Mouse (Mus musculus) hindbrain, embryonic 14.5 days (tissue): ENCODE measurements around the gene Oas1h. TPM values are rescaled to one million over a fixed set of nuclear protein-coding genes. Genes with fewer than 3 reads are reported as not detected.
A peak's percentile ranks its signal among the peaks of the same experiment; 100 is the strongest.

ENCODE experiments used
- ATAC-seq: fragments of 200-750 bp; cut with Nextera tagmentation; 2 replicates; pipeline ENCODE4 v1.8.0; 2017; ENCODE audit warnings: moderate number of reproducible peaks, mild to moderate bottlenecking, moderate TSS enrichment, moderate library complexity; ENCODE audit not compliant: low FRiP score
- DNase-seq: peaks from one replicate; pipeline ENCODE4 v3.0.0-alpha.2; 2015; ENCODE audit warnings: low spot score
- H3K27ac ChIP-seq: fragments of 300-500 bp; sonication (generic); 2 replicates; pipeline ENCODE4 v1.5.1; 2014; ENCODE audit warnings: mild to moderate bottlenecking, moderate library complexity
- H3K27me3 ChIP-seq: fragments of 300-500 bp; sonication (generic); 2 replicates; pipeline ENCODE4 v1.6.1; 2014; ENCODE audit warnings: mild to moderate bottlenecking, low read length, mixed read lengths; ENCODE audit not compliant: control insufficient read depth, insufficient read depth
- H3K36me3 ChIP-seq: fragments of 300-500 bp; sonication (generic); replicated peaks from 2 replicates; pipeline ENCODE4 v1.6.1; 2014; ENCODE audit not compliant: control insufficient read depth, insufficient read depth
- H3K4me1 ChIP-seq: fragments of 300-500 bp; sonication (generic); replicated peaks from 2 replicates; pipeline ENCODE4 v1.6.1; 2014; ENCODE audit warnings: antibody characterized with exemption, low read length, mixed read lengths; ENCODE audit not compliant: control insufficient read depth, insufficient read depth
- H3K4me2 ChIP-seq: fragments of 300-500 bp; sonication (generic); replicated peaks from 2 replicates; pipeline ENCODE4 v1.6.1; 2014; ENCODE audit warnings: mild to moderate bottlenecking, moderate library complexity
- H3K4me3 ChIP-seq: fragments of 300-500 bp; sonication (generic); replicated peaks from 2 replicates; pipeline ENCODE4 v1.5.1; 2014; ENCODE audit warnings: mild to moderate bottlenecking, low read length
- H3K9ac ChIP-seq: fragments of 300-500 bp; sonication (generic); 2 replicates; pipeline ENCODE4 v1.6.1; 2014
- H3K9me3 ChIP-seq: fragments of 300-500 bp; sonication (generic); 2 replicates; pipeline ENCODE4 v1.6.1; 2016; ENCODE audit warnings: low read length; ENCODE audit not compliant: control insufficient read depth
- WGBS: fragments of 180-500 bp; shearing (Covaris S2); extraction: QIAGEN DNeasy Blood & Tissue Kit; methylation state at CpG from one replicate; pipeline ENCODE4 v1.1.7; 2014; 5-methylcytosine and 5-hydroxymethylcytosine counted together
- polyA plus RNA-seq: library from polyadenylated mRNA; unstranded; fragments of >200 nt; fragmentation: Nextera tagmentation; extraction: Ambion mirVana; gene quantifications from 2 replicates; pipeline ENCODE4 v1.2.1, GENCODE M21; 2014

Gene Oas1h
- polyA plus RNA-seq = not detected in 2 replicates

DNA sequence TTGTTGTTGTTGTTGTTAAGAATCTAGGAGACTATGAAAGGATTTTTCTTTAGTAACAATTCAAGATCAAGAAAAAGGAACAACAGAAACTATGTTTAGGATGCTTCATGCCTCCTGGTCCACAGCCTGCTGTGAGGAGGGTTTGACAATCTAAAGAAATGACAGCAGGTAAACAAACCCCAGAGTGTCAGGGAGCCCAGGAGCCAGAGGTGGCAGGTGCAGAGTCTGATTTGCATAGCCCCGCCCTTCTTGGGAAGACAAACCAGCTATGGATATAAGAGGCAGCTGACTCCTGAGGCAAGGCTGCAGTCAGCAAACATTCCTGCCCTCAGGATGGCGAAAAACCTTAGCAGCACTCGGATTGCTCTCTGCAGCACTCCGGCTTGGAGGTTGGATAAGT is at the start of gene Oas1h:
Oas1h (plus strand) TSS at position 301 of the 400 bp plus-strand sequence.
- H3K27me3 ChIP-seq = no peaks in the 10 kb centered on the region
- H3K9ac ChIP-seq = no peak within 1 kb of the TSS
- no peaks in the 10 kb centered on the region for H3K36me3 ChIP-seq
- H3K9me3 ChIP-seq = no peaks in the 10 kb centered on the region
- no peaks in the 10 kb centered on the region for H3K4me1 ChIP-seq
- ATAC-seq = no peak
- H3K27ac ChIP-seq = no peak within 1 kb of the TSS
- H3K4me2 ChIP-seq = no peak within 1 kb of the TSS
- no peak for DNase-seq
- WGBS = 55% methylated on average over 4 of the region's 4 CpGs
- no peak within 1 kb of the TSS for H3K4me3 ChIP-seq

DNA sequence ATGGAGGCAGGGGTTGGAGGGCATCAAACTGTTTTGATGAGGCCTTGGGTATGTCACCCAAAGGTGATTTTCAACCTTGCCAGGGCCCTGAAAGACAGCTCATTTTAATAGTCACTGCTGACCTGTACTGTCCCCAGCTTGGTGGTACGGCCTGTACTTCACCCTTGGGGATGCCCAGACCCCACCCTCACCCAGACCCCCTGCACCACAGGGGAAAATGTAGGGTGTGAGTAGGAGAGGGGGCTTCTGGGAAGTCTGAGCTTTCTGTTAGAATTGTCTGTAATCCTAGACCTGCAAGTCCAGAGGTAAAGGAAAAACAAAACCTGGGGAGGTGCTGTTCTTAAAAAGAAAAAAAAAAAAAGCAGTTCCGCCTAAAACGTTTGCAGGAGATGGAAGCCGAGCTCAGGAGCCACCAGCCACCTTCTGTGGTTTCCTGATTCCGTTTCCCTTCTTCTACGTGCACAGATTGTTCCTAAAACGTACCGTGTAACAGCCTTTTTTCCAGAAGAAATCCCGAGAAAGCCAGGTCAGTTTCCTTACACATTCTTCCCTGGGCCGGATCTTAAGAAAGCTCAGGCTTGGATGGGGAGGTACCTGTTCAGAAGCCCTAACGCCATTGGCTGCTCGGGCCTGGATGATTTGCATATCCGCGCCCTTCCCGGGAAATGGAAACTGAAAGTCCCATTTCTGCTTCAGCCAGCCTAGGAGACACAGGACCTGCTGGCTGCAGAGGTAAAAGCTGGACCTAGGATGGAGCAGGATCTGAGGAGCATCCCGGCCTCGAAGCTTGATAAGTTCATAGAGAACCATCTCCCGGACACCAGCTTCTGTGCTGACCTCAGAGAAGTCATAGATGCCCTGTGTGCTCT is 49.0 kb upstream of the Oas1h start, which contains the start of gene Oas1c:
Oas1c (minus strand) TSS at position 564 of the 869 bp plus-strand sequence.
- peak within 1 kb of the TSS; percentile 20 for H3K4me3 ChIP-seq
- 7% methylated on average over 18 of the region's 18 CpGs for WGBS
- peak within 1 kb of the TSS; percentile 72 for H3K27ac ChIP-seq
- peak; percentile 80 for ATAC-seq
- H3K9me3 ChIP-seq = no peaks in the 10 kb centered on the region
- H3K27me3 ChIP-seq = no peaks in the 10 kb centered on the region
- H3K4me1 ChIP-seq = peaks cover 9% of the 10 kb centered on the region; the same call in 1 of the 2 replicates
- H3K36me3 ChIP-seq = no peaks in the 10 kb centered on the region
- peak within 1 kb of the TSS; percentile 56 for H3K9ac ChIP-seq
- DNase-seq = peak; percentile 82
- H3K4me2 ChIP-seq = peak within 1 kb of the TSS; percentile 53

- DNase-seq (no peak), ATAC-seq (no peak)
- Histone ChIP-seq H3K36me3 (no peaks in the 10 kb centered on the region), H3K4me2 (peak overlapping the region; percentile 53), H3K27ac (no peak overlapping the region), H3K4me1 (peaks cover 9% of the 10 kb centered on the region; the same call in 1 of the 2 replicates), H3K9me3 (no peaks in the 10 kb centered on the region), H3K27me3 (no peaks in the 10 kb centered on the region), H3K9ac (no peak overlapping the region), H3K4me3 (no peak overlapping the region; the same call in 1 of the 2 replicates)
- 86% methylated on average over 6 of the region's 6 CpGs for WGBS
Measured at GRCm38 (mm10) chr5:120813023-120813422, 48.2 kb upstream of the Oas1h start.

DNA sequence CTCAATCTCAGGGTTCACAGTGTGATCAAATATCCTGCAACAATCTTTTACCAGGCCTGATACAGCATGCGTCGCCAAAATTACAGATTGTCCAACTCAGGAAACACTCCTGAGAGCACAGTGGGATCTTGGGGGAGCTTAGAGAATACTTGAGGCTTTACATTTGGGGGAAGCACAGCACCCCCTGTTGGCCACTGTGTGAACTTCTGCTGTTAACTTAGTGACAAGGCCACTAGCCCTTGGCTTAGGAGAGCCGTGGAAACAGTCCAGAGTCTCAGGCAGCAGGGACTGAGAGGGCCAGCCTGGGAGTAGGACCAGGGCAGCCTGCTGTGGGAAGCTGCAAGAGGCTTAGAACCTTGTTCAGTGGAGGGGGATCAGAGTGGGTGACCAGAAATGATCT is 45.3 kb upstream of the Oas1h start:
- H3K27me3 ChIP-seq = no peaks in the 10 kb centered on the region
- H3K4me2 ChIP-seq = no peak overlapping the region
- H3K9ac ChIP-seq = no peak overlapping the region
- no peaks in the 10 kb centered on the region for H3K36me3 ChIP-seq
- DNase-seq = no peak
- H3K9me3 ChIP-seq = peaks cover 15% of the 10 kb centered on the region
- peaks cover 9% of the 10 kb centered on the region; the same call in 1 of the 2 replicates for H3K4me1 ChIP-seq
- H3K4me3 ChIP-seq = no peak overlapping the region
- no peak for ATAC-seq
- H3K27ac ChIP-seq = no peak overlapping the region
- WGBS = 66% methylated on average over 3 of the region's 3 CpGs

- H3K27me3 ChIP-seq = no peaks in the 10 kb centered on the region
- H3K4me2 ChIP-seq = no peak overlapping the region
- ATAC-seq = no peak
- H3K4me1 ChIP-seq = no peaks in the 10 kb centered on the region
- no peak overlapping the region for H3K9ac ChIP-seq
- no peak overlapping the region for H3K27ac ChIP-seq
- DNase-seq = no peak
- no peak overlapping the region for H3K4me3 ChIP-seq
- no peaks in the 10 kb centered on the region for H3K36me3 ChIP-seq
- H3K9me3 ChIP-seq = peaks cover 15% of the 10 kb centered on the region
Measured at GRCm38 (mm10) chr5:120818999-120819398, 42.2 kb upstream of the Oas1h start.

- no peaks in the 10 kb centered on the region for H3K36me3 ChIP-seq
- H3K27ac ChIP-seq = no peak overlapping the region
- WGBS = 90% methylated on average over 4 of the region's 4 CpGs
- no peaks in the 10 kb centered on the region; the same call in 1 of the 2 replicates for H3K27me3 ChIP-seq
- H3K9me3 ChIP-seq = no peaks in the 10 kb centered on the region
- no peak overlapping the region for H3K4me3 ChIP-seq
- no peak overlapping the region for H3K4me2 ChIP-seq
- ATAC-seq = no peak
- no peak for DNase-seq
- no peak overlapping the region for H3K9ac ChIP-seq
- H3K4me1 ChIP-seq = peaks cover 5% of the 10 kb centered on the region; the same call in 1 of the 2 replicates
Measured at GRCm38 (mm10) chr5:120831031-120831430, 30.2 kb upstream of the Oas1h start.

DNA sequence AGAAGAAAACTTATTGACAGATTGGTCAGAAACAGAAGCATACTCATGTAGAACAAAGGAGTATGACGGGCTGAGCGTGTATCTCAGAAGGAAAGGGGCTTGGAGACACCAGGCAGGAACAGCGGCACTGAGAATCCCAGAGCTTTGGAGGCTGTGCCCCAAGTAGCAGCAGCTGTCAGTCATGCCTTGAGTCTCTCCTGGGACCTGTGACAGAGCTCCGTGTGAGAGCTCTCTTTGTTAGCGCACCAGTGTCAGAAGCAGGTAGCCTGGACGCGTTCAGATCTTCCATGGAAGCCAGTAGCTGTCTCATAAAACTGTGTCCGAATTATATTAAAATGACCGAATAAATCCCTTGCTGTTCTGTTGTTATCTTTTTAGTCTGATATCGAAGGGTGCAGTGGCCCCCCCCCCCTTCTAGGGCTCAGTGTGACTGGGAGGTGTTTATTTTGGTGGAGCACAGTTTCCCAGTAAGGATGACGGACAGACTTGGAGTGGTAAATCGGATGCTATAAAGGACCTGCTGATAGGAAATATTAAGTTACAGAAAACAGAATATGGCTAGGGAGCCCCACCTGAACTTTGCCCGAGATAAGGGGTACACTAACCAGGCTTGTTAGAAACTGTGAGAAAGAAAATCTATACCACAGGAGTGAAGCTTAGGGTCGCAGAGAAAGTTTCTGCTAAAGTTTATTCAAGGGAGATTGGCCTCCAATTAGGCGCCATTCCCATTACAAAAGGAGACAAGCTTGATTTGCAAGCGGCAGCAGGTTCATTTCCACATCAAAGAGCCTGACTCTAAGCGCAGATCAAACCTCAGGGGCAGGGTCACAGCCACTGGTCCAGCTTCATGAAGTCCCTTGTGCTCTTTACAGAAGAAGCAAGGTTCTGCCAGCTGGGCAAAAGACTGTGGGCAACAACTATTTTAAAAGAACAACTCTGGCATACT is 27.6 kb upstream of the Oas1h start:
- 17% methylated on average over 17 of the region's 17 CpGs for WGBS
- DNase-seq (peak; percentile 38), ATAC-seq (no peak)
- H3K4me1 ChIP-seq = peaks cover 5% of the 10 kb centered on the region; the same call in 1 of the 2 replicates
- no peaks in the 10 kb centered on the region for H3K9me3 ChIP-seq
- H3K9ac ChIP-seq = no peak overlapping the region
- H3K4me3 ChIP-seq = no peak overlapping the region
- H3K27me3 ChIP-seq = no peaks in the 10 kb centered on the region; the same call in 1 of the 2 replicates
- H3K27ac ChIP-seq = no peak overlapping the region
- H3K36me3 ChIP-seq = no peaks in the 10 kb centered on the region
- H3K4me2 ChIP-seq = peak overlapping the region; percentile 21

GRCm38 (mm10) chr5:120836731-120837585 is 24.3 kb upstream of the Oas1h start:
- no peaks in the 10 kb centered on the region for H3K9me3 ChIP-seq
- H3K36me3 ChIP-seq = no peaks in the 10 kb centered on the region
- ATAC-seq = no peak
- no peak overlapping the region for H3K9ac ChIP-seq
- H3K27me3 ChIP-seq = no peaks in the 10 kb centered on the region; the same call in 1 of the 2 replicates
- H3K4me2 ChIP-seq = no peak overlapping the region
- H3K4me3 ChIP-seq = no peak overlapping the region
- DNase-seq = peak; percentile 62
- WGBS = 7% methylated on average over 8 of the region's 8 CpGs
- H3K4me1 ChIP-seq = peaks cover 5% of the 10 kb centered on the region; the same call in 1 of the 2 replicates
- H3K27ac ChIP-seq = no peak overlapping the region
